Mouse (Mus musculus) CH12.LX (cell line): ENCODE results near the gene Cracr2a. TPM values are rescaled to one million over a fixed set of nuclear protein-coding genes. Genes with fewer than 3 reads are reported as not detected.

Source experiments
- DNase-seq: peaks from one replicate; pipeline ENCODE4 v3.0.0-alpha.2; 2013; ENCODE audit errors: extremely low read depth
- H3K27ac ChIP-seq: 2 replicates; pipeline ENCODE4 v1.5.1; 2012; ENCODE audit warnings: low read depth, mild to moderate bottlenecking, control low read depth, moderate library complexity; ENCODE audit not compliant: insufficient read depth
- H3K27me3 ChIP-seq: replicated peaks from 2 replicates; pipeline ENCODE3; 2012; ENCODE audit warnings: inconsistent platforms
- H3K36me3 ChIP-seq, 2 experiments: replicated peaks in 1 of 2; 2 replicates each; pipeline versions ENCODE3 to v1.6.1; 2012; ENCODE audit warnings: inconsistent platforms in 1 of 2, low read length in 1 of 2, mild to moderate bottlenecking in 1 of 2, mixed read lengths in 1 of 2, moderate library complexity in 1 of 2; ENCODE audit not compliant: control insufficient read depth in 1 of 2, insufficient read depth in 1 of 2
- H3K4me1 ChIP-seq, 2 experiments: 2 replicates each; pipeline ENCODE4 v1.6.1; 2012; ENCODE audit warnings: inconsistent platforms in 1 of 2, moderate library complexity in 1 of 2; ENCODE audit not compliant: insufficient read depth in 2 of 2, control insufficient read depth in 1 of 2
- H3K4me2 ChIP-seq: 2 replicates; pipeline ENCODE4 v1.6.1; 2012; ENCODE audit warnings: low read depth, mild to moderate bottlenecking, control low read depth; ENCODE audit not compliant: poor library complexity, insufficient read depth, severe bottlenecking
- H3K4me3 ChIP-seq, 3 experiments: fragments of 150-350 bp in 1 of 3; sonication (generic) in 1 of 3; replicated peaks in 1 of 3; 2 replicates each; pipeline versions ENCODE3 to v1.5.1; 2011 to 2012; ENCODE audit warnings: low read depth in 2 of 3, low read length in 2 of 3, mild to moderate bottlenecking in 2 of 3, moderate library complexity in 2 of 3, control low read depth in 1 of 3, improper control_type of control experiment in 1 of 3, inconsistent platforms in 1 of 3, mixed read lengths in 1 of 3; ENCODE audit not compliant: poor library complexity in 1 of 3
- H3K79me2 ChIP-seq: replicated peaks from 2 replicates; pipeline ENCODE4 v1.6.1; 2012; ENCODE audit warnings: mild to moderate bottlenecking, moderate library complexity; ENCODE audit not compliant: control insufficient read depth, poor library complexity, insufficient read depth, severe bottlenecking; ENCODE audit errors: extremely low read depth
- H3K9ac ChIP-seq: 2 replicates; pipeline ENCODE4 v1.6.1; 2012; ENCODE audit warnings: low read depth, mild to moderate bottlenecking, control low read depth, moderate library complexity; ENCODE audit not compliant: insufficient read depth
- H3K9me3 ChIP-seq: replicated peaks from 2 replicates; pipeline ENCODE3; 2012; ENCODE audit warnings: low read length, inconsistent platforms, mixed read lengths
- CHD1 ChIP-seq: IDR thresholded peaks from 2 replicates; pipeline ENCODE4 v1.6.1; 2012; ENCODE audit warnings: low read depth, low read length, improper control_type of control experiment, inconsistent platforms
- CHD2 ChIP-seq: IDR thresholded peaks from 2 replicates; pipeline ENCODE4 v1.6.1; 2011; ENCODE audit warnings: low read length, improper control_type of control experiment
- CTCF ChIP-seq, 2 experiments: IDR thresholded peaks in 1 of 2; conservative IDR thresholded peaks in 1 of 2; 2 replicates each; pipeline ENCODE4 v1.5.1; 2011 to 2012; ENCODE audit warnings: low read depth in 2 of 2, low read length in 2 of 2, improper control_type of control experiment in 1 of 2, inconsistent platforms in 1 of 2, mild to moderate bottlenecking in 1 of 2, moderate library complexity in 1 of 2
- E2F4 ChIP-seq: IDR thresholded peaks from 2 replicates; pipeline ENCODE4 v1.6.1; 2011; ENCODE audit warnings: low read depth, low read length, improper control_type of control experiment; ENCODE audit not compliant: insufficient replicate concordance
- EP300 ChIP-seq: IDR thresholded peaks from 2 replicates; pipeline ENCODE4 v1.6.1; 2011; ENCODE audit warnings: low read length, improper control_type of control experiment
- GABPA ChIP-seq: IDR thresholded peaks from 2 replicates; pipeline ENCODE4 v1.6.1; 2012; ENCODE audit warnings: low read depth, low read length, improper control_type of control experiment, inconsistent platforms; ENCODE audit not compliant: insufficient replicate concordance
- KAT2A ChIP-seq: IDR thresholded peaks from 2 replicates; pipeline ENCODE4 v1.6.1; 2012; ENCODE audit warnings: low read length, improper control_type of control experiment, inconsistent platforms; ENCODE audit not compliant: insufficient replicate concordance
- MAZ ChIP-seq: IDR thresholded peaks from 2 replicates; pipeline ENCODE4 v1.6.1; 2012; ENCODE audit warnings: low read depth, mild to moderate bottlenecking, inconsistent platforms, low read length, improper control_type of control experiment, moderate library complexity
- MEF2A ChIP-seq: IDR thresholded peaks from 2 replicates; pipeline ENCODE4 v1.6.1; 2014; ENCODE audit warnings: low read depth, mild to moderate bottlenecking, inconsistent platforms, low read length, improper control_type of control experiment, borderline replicate concordance
- MYC ChIP-seq: IDR thresholded peaks from 2 replicates; pipeline ENCODE4 v1.6.1; 2011; ENCODE audit warnings: low read depth, mild to moderate bottlenecking, improper control_type of control experiment, low read length
- NRF1 ChIP-seq: IDR thresholded peaks from 2 replicates; pipeline ENCODE4 v1.6.1; 2014; ENCODE audit warnings: low read depth, mild to moderate bottlenecking, inconsistent platforms, low read length, improper control_type of control experiment, moderate library complexity
- RAD21 ChIP-seq: IDR thresholded peaks from 2 replicates; pipeline ENCODE4 v1.6.1; 2011; ENCODE audit warnings: low read depth, mild to moderate bottlenecking, low read length, improper control_type of control experiment, moderate library complexity
- RCOR1 ChIP-seq: conservative IDR thresholded peaks from 2 replicates; pipeline ENCODE4 v1.6.1; 2012; ENCODE audit warnings: low read depth, mild to moderate bottlenecking, inconsistent platforms, low read length, improper control_type of control experiment
- SIN3A ChIP-seq: IDR thresholded peaks from 2 replicates; pipeline ENCODE4 v1.6.1; 2012; ENCODE audit warnings: low read length, improper control_type of control experiment, inconsistent platforms
- SMC3 ChIP-seq: IDR thresholded peaks from 2 replicates; pipeline ENCODE4 v1.6.1; 2011; ENCODE audit warnings: low read depth, low read length, improper control_type of control experiment
- TBP ChIP-seq: conservative IDR thresholded peaks from 2 replicates; pipeline ENCODE4 v1.6.1; 2011; ENCODE audit warnings: low read depth, low read length, improper control_type of control experiment
- TCF12 ChIP-seq: IDR thresholded peaks from 2 replicates; pipeline ENCODE4 v1.6.1; 2014; ENCODE audit warnings: low read depth, mild to moderate bottlenecking, inconsistent platforms, low read length, improper control_type of control experiment
- UBTF ChIP-seq: IDR thresholded peaks from 2 replicates; pipeline ENCODE4 v1.6.1; 2012; ENCODE audit warnings: low read depth, mild to moderate bottlenecking, inconsistent platforms, low read length, improper control_type of control experiment, moderate library complexity
- USF1 ChIP-seq: IDR thresholded peaks from 2 replicates; pipeline ENCODE4 v1.6.1; 2014; ENCODE audit warnings: low read depth, mild to moderate bottlenecking, inconsistent platforms, low read length, improper control_type of control experiment
- ZC3H11A ChIP-seq: IDR thresholded peaks from 2 replicates; pipeline ENCODE4 v1.6.1; 2012; ENCODE audit warnings: low read depth, mild to moderate bottlenecking, inconsistent platforms, low read length, improper control_type of control experiment
- ZMIZ1 ChIP-seq: IDR thresholded peaks from 2 replicates; pipeline ENCODE4 v1.6.1; 2012; ENCODE audit warnings: low read depth, mild to moderate bottlenecking, inconsistent platforms, low read length, improper control_type of control experiment
- ZNF384 ChIP-seq: IDR thresholded peaks from 2 replicates; pipeline ENCODE4 v1.6.1; 2012; ENCODE audit warnings: low read depth, low read length, improper control_type of control experiment, inconsistent platforms
- dilution Hi-C: fragments of 300-500 bp; cut with MboI; formaldehyde crosslinking; loops from 2 replicates; pipeline ENCODE4 v1.14.3; 2020; ENCODE audit warnings: low sequenced_read_pairs; ENCODE audit not compliant: extremely low pct_unique_long_range_greater_than_20kb, extremely low pct_ligation_motif_present
- in situ Hi-C: fragments of 300-500 bp; cut with MboI; formaldehyde crosslinking; loops from 3 replicates; pipeline ENCODE4 v1.14.3; 2019; ENCODE audit warnings: low sequenced_read_pairs, low pct_ligation_motif_present, low pct_unique_long_range_greater_than_20kb, mixed read lengths
- polyA plus RNA-seq: library from polyadenylated mRNA; unstranded; fragments of >175 nt; gene quantifications from 2 replicates; pipeline ENCODE4 v1.2.1, GENCODE M21; 2012; ENCODE audit warnings: low read depth; ENCODE audit not compliant: insufficient read length
- total RNA-seq, 2 experiments: library from RNA; depleted of rRNA; stranded (reverse); fragments of 300-350 nt in 1 of 2; fragments of >200 nt in 1 of 2; gene quantifications; 2 replicates each; pipeline ENCODE4 v1.2.3; 2012 to 2014

Cracr2a gene
- total and polyA plus RNA-seq, 3 experiments: 1.2 to 1.6 (median 1.5) TPM

DNA sequence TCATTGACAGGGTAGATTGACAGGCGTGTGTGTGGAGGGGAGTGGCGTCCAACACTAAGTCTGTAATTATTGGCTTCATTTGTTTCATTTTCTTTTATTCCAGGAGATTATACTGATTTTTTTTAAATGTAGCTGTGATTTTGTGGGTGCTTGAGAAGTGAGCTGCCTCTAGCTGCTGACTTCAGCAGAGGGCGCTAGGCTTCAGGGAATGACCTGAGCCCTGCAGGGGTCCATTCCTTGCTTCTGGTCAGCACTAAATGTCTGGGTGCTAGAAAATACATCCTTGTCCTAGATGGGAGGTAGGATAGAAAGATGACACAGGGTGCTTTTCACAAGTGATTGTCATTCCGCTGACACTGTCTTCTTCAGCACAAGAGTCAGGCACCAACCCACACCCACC lies 108.9 kb downstream of the Cracr2a start:
- TF ChIP-seq SMC3: peak; percentile 25; the same call in 1 of the 2 replicates
- TF ChIP-seq RAD21: peak; percentile 36
- peak in 1 of 2 experiments; percentile 40; a peak in 2 of 4 replicates for TF ChIP-seq CTCF (conservative IDR thresholded peaks at IDR 0.05 in 1 of 2, IDR thresholded peaks at IDR 0.05 in 1 of 2; ENCODE audit: low read depth in 2 of 2, low read length in 2 of 2)
- TF ChIP-seq ZC3H11A: no peak
- TF ChIP-seq USF1: no peak
- no peak for TF ChIP-seq ZMIZ1
- Histone ChIP-seq H3K27ac (no peak overlapping the region), H3K27me3 (no peaks in the 10 kb centered on the region), H3K4me1 (no peaks in the 10 kb centered on the region), H3K9ac (no peak overlapping the region), H3K36me3 (peaks cover 0 to 1% of the 10 kb centered on the region in 2 experiments), H3K4me3 (no peak overlapping the region), H3K9me3 (no peaks in the 10 kb centered on the region), H3K4me2 (no peak overlapping the region), H3K79me2 (no peaks in the 10 kb centered on the region)
- DNase-seq: no peak
- in situ Hi-C loops: no loop called here
- dilution Hi-C loops: no loop called here

DNA sequence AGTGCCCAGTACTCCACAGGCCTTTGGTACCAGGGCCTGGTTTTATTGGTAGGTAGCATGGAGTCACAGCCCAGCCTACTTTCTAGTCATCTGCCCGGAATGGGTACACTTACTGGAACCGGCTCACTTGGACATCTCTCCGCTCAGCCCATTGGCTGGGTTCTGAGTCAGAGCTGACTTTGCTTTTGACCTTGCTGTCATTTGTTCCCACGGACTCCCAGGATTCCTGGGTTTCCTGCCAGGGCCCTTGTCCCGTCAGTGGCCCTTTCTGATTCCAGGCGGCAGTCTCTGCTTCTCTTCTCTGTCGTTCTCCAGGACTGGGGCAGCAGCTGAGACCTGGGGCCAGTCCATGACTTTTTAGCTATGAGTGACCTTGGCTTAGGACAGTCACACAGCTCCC lies 110.9 kb downstream of the Cracr2a start:
- Histone ChIP-seq H3K4me1 (no peaks in the 10 kb centered on the region), H3K27me3 (peaks cover 11% of the 10 kb centered on the region), H3K9me3 (no peaks in the 10 kb centered on the region), H3K36me3 (peaks cover 0 to 1% of the 10 kb centered on the region in 2 experiments), H3K9ac (no peak overlapping the region), H3K4me3 (no peak overlapping the region), H3K4me2 (no peak overlapping the region), H3K79me2 (no peaks in the 10 kb centered on the region), H3K27ac (no peak overlapping the region)
- no peak for DNase-seq
- TF ChIP-seq TBP (no peak), TCF12 (no peak), SIN3A (no peak), CHD1 (no peak), UBTF (no peak), NRF1 (no peak)
- dilution Hi-C loops (no loop called here), in situ Hi-C loops (no loop called here)

DNA sequence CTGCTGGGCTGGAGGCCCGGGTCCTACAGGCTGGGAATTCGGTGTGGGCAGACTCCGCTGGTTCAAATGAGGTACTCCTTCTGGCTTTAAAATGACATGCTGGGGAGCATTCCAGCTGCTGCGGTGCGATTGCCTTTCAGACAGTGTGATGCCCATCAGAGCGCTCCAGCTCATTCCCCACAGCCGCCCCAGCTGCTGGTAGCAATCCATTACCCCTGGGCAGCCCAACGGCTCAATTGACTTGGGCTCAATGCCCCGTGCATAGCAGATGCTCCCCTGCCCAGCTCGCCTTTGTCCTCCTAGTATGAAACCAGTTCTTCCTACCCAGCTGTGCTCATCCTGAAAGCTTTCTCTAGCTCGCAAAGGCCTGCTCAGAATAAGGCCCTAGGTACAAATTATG lies 115.7 kb downstream of the Cracr2a start:
- H3K4me1 ChIP-seq: peaks cover 0 to 1% of the 10 kb centered on the region in 2 experiments; a peak in 1 of 4 replicates
- H3K36me3 ChIP-seq: no peaks in the 10 kb centered on the region
- no peak overlapping the region for H3K9ac ChIP-seq
- TF ChIP-seq RCOR1 (no peak), KAT2A (no peak), SIN3A (no peak), GABPA (no peak), EP300 (no peak), MYC (no peak), SMC3 (no peak), ZMIZ1 (no peak), CHD2 (no peak), ZNF384 (no peak), MAZ (no peak), TCF12 (no peak), MEF2A (no peak), E2F4 (no peak)
- no peaks in the 10 kb centered on the region for H3K79me2 ChIP-seq
- H3K4me2 ChIP-seq: no peak overlapping the region
- DNase-seq: no peak
- peaks cover 31% of the 10 kb centered on the region for H3K27me3 ChIP-seq
- H3K4me3 ChIP-seq: no peak overlapping the region
- H3K9me3 ChIP-seq: no peaks in the 10 kb centered on the region
- in situ Hi-C loops: no loop called here
- H3K27ac ChIP-seq: no peak overlapping the region
- dilution Hi-C loops: no loop called here
